Mouse (Mus musculus): Measurements from ENCODE around the gene Camk1d.

- no peak for TF ChIP-seq MYOD1 (IDR thresholded peaks at IDR 0.05; ENCODE audit: control insufficient read depth, insufficient read length, low read depth)
- no peak for TF ChIP-seq CTCF (IDR thresholded peaks at IDR 0.05; ENCODE audit: control insufficient read depth, insufficient read depth, insufficient read length)
- no peak for TF ChIP-seq CEBPB (IDR thresholded peaks at IDR 0.05; ENCODE audit: low read depth)
- no peak for TF ChIP-seq USF1 (IDR thresholded peaks at IDR 0.05; ENCODE audit: low read depth)
- no peak for TF ChIP-seq FOSL1 (IDR thresholded peaks at IDR 0.05; ENCODE audit: insufficient read depth, low read length, poor library complexity, severe bottlenecking)
- TF ChIP-seq MAX (IDR thresholded peaks at IDR 0.05) = no peak
- TF ChIP-seq MYOG (IDR thresholded peaks at IDR 0.05; ENCODE audit: control insufficient read depth, extremely low read depth, insufficient read length) = no peak
These were observed 295.5 kb downstream of the Camk1d start for GRCm38 (mm10) chr2:5418802-5419201.
